Mouse (Mus musculus) left cerebral cortex, postnatal 10 days (tissue): ENCODE measurements at regions not wholly inside any gene's neighbourhood (a gene's known extent, or its start where the extent isn't known, plus 50 kb on each side); places are given as distances from the start of the nearest gene placed in this dataset.

Experiments used
- DNase-seq, 2 experiments: peaks; one replicate each; pipeline ENCODE4 v3.0.0; 2021 to 2022; ENCODE audit warnings: low spot score in 2 of 2, mixed read lengths in 1 of 2; ENCODE audit errors: extremely low spot score in 1 of 2
- intact Hi-C: fragments of 180-260 bp; cut with DNase I; formaldehyde crosslinking; loops from one replicate; pipeline ENCODE4 v1.15.1; 2025

DNA sequence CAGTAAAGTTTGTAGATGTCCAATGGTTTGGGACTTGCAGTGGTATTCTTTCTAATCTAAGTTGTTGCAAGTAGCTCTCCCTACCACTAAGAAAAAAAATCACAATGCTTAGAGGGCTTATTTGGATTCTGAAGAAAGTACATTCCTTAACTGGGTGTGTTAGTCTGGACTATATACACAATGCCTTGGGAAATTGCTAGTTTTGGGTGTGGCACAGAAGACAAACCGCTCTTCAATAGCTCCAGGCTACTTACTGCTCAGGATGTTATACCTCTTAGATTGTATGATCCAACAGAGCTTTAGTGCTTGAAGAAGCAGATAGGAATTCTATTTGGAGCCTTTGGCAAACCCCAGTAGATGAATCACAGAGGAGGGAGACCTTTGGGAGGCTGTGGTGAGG is 369.6 kb upstream of the Slco3a1 start:
- intact Hi-C loops = no loop called here
- DNase-seq = no peak

DNA sequence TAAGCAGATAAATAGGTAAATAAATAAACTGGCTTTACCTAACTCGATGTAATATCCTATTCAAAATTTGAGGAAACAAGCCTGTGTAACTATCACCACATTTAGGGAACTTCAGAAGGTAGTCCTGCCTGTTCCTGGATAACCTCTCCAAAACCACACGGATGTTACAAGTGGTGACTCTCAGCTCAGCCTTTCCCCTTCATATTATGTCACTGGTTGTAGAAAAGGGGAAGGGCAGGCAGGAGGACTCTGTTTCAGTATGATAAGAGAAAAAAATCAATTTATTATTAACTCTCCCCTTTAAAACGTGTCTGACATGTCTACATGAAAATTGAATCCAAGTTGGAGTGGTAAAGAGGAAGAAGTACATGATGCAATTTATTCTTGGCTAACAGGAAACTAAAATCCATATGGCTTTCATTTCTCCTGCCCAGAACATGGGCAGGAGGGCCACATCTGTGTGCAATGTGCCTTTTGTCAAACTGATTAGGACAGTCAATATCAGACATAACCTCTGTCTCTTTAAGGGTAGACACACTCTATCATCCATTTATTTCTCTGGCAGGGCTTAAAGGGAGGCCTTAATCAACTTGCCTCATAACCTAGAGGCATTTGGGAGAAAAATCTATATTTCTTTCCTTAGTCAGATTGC is 353.9 kb upstream of the Slco3a1 start:
- intact Hi-C loops = no loop called here
- DNase-seq = no peak

DNA sequence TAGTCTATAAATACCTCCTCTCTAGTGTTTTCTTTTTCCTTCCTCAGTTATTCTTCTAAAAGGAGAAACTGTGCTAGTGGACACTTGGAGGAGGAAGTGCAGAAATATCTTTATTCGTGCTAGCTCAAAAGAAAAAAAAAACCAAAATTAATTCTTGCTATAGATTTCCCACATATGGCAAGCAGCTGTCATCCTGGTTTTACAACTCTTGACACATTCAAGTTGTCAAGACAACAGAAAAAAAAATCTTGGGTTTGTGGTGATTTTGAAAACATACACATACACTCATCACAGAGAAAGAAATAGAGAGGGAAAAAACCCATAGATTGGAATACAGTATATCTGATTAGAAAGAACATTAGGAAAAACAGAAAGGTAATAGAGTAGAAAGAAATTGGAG is 352.8 kb upstream of the Slco3a1 start:
- intact Hi-C loops = no loop called here
- peak in 1 of 2 experiments; percentile 18 for DNase-seq

DNA sequence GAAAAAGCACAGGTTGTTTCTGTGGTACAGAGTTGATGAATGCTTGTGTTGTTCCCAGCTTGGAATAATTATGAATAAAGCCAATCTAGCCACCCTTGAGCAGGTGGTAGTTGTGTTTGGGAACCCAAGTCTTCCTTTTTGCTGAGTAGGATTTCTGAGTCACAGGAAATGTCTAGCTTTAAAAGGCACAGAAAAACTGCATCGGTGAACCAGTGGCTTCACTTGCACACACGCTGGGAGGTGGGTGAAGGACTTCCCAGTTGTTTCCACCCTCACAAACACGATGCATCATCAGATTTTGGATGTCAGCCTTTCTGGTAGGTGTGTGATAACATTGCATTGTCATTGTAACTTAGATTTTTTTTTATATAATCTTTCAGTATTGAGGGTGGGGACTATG is 322.9 kb upstream of the Slco3a1 start:
- no peak for DNase-seq
- intact Hi-C loops = no loop called here

DNA sequence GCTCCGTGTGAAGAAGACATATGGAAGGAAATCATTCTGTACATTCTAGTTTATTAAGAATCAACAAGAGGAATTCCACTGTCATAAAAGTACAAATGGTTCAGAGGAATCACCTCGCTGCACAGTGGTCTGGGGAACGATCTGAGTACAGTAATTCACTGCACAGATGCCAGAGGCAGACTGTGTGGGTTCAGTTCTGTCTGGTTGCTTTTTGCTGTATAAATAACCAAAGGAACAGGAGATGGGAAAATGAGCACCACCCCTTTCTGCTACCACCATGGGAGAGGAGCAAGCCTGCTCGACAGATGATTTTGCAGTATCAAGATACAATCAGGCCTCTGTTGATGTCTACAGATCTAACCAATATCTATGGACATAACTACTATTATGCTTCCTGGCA is 322.1 kb upstream of the Slco3a1 start:
- no peak for DNase-seq
- intact Hi-C loops = no loop called here

DNA sequence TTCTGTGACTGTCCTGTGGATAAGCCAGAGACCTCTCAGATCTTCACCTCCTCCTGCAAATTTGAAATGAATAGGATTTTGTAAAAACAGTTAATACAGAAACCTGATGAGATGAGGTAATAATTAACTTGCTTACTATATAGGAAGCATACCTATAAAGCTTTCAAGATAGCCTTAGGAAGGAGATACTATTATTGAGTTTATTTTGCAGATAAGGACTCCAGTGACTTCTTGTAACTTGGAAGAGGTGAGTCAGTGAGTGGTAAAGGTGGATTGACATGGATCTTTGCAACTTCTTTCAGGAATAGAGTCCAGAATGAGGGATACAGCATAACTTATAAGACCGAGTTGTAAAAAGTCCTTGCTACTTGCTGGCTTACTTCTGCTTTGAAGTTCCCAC is 315.7 kb upstream of the Slco3a1 start:
- DNase-seq = no peak
- intact Hi-C loops = no loop called here

DNA sequence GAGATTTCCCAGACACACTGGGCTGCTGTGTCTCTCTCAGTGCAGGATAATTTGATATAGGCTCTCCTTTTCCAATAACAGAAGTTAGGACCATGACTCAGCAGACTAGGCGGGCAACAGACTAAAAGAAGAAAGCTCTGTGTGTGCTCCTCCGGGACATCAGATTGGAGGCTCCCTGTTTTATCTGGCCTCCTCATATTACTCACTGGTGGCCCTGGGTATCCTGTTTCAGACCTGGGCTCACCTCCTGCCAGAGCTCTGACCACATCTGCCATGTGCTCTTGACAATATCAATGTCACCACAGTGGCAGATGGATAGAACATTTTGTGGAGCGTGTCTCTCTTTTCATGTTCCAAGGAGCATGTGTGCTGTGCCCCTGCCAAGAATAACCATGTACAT is 308.1 kb upstream of the Slco3a1 start:
- intact Hi-C loops = no loop called here
- no peak for DNase-seq

DNA sequence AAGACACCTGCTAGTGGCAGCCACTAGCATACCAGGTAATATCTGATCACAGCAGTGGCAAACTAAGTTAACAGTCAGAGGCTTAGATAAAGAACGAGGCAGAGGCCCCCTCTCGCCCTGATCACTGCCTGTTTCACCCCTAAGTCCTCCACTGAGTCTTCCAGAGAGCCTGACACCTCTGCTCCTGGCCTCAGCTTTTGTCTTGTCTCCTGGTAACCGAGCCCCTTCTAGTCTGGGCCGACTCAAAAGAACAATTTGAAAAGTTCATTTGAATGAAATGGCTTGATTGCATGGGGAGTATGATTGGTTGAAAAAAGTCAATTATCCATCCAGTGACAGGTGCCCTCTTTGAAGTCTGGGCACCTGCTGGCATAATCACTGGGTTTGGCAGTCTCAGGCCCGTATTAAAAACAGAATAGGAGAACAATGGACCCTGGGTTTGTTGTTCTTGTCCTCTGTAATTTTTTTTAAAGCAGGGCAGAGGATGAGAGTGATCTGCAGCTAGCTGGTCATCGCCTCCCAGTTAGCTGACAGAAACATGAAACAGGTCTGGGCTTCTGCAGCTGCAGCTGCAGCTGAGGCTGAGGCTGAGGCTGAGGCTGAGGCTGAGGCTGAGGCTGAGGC is 289.8 kb upstream of the Slco3a1 start:
- no peak for DNase-seq
- intact Hi-C loops = no loop called here

DNA sequence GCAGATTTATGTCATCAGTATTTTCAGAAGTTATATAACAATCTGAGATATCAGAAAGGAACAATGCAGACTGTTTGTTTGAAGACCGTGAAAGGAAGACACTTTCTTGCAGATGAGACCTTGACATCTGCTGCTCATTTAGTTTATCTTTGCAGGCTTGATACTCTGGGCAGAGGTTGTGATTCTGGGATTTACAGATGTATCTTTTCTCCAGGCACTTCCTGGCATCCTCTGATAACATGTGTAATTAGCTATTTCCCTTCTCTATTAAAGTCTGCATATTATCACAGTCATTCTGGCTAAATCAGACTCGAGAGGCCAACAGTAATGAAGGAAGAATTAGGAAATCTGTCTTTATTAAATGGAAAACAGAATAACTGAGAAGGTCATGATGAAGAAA is 268.7 kb upstream of the Slco3a1 start:
- DNase-seq = no peak
- intact Hi-C loops = no loop called here

DNA sequence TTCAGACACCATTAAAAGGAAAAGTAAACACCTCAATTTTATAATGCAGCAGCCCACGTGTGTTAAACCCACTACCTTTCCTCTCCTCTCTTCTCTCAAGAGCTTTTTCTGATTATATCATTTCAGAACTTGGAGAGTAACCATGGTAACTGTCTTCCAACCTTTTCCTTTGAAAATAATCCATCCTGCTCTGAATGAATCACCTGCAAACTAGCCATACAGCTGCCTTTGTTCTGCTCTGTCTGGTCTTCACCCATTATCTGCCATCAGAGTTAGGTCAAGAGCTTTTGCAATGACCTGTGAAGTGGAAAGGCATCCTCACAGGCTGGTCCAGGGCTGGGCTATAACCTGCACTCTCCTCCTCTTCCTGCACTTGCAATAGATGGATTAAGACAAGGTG is 238.7 kb upstream of the Slco3a1 start:
- no peak for DNase-seq
- intact Hi-C loops = no loop called here

DNA sequence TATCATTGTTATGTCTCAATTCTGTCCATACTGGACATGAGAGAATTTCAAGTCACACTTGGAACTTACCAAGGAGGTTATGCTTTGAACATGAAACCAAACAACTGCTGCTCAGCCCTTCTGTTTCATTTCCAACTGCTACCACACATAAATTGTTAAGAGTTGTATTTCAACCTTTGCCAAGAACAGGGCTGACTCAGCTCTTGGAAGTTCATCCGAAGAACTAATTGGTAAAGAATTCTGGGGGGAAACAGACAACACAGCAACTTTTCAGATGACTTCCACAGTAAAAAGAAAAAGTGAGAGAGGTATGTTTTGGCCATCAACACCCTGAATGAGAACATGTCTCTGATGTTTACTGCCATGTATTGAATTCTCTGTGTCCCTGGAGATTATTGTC is 234.1 kb upstream of the Slco3a1 start:
- intact Hi-C loops = no loop called here
- DNase-seq = no peak

DNA sequence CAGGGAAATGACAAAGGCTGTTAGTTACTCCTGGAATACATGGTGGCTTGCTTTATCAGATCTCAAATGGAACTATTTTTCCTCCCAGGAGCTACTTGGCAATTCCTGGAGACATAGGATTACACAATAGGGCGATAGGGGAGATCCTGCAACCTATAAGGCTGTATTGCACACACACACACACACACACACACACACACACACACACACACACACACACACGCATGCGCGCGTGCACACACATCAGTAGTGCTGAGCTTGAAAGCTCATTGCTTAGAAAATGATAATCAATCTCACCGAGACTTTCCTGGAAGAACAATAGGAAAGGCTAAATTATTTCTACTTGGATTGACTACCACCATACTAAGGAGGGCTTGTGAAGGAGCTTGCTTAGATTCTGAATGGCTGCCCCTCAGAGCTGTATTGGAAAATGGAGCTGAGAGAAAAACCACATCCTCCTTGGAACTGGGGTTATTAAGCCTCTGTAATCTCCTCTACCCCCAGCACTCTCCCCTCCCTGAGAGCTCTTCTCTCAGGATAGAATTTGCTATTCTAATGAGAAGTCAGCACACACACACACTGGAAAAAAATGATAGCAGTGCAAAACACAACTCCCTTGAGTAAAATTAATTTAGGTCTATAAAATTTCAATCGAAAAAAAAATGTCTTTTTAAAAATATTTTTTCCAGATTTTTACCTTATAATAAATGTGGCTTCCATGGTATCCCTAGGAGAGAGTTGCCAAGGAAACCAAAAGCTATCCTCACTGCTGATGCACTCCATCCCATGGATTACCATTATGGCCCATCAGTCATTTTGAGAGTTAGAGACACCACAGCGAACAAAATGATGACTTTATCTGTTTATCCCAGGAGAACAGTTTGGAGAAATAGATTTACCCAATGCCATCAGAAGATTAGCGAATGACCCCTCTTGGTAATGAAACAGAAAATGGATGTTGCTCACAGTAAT is 217.1 kb upstream of the Slco3a1 start:
- intact Hi-C loops = no loop called here
- DNase-seq = no peak

DNA sequence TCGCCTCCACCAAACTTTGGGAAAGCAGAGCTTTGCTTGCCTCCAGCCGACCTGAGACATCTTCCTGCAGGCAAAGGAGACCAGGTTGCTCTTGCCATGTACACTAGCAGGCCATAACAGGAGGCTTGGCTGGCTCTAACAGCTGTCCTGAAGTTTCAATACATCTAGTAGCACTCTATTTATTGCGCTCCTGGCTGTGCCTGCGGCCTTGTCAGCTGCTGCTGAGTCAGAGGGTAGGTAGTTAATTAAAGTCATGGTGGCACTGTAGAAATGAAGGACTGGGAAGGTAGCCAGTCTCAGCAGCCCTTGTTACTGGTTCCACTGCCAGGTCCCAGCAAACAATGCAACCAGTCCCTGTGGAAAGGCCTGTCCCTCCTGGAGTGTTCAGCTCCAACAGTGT is 212.0 kb upstream of the Slco3a1 start:
- no peak for DNase-seq
- intact Hi-C loops = no loop called here

DNA sequence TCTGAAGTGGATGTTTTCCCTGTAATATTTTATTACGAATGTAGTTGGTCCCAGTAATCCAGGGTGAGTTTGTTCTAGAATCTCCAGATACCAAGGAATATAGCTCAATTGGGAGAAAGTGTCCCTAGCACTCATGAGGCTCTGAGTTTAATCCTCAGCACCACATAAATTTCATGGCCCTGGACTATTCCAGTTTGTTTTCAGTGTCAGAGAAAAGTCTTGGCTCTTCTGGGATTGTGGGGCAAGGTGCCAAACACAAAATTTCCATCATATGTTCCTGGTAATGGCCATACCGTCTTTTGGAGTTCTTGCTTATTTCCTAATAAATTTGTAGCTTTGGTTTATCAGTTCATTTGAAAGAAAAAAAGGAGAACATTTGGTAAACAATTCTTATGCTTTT is 202.9 kb upstream of the Slco3a1 start:
- no peak for DNase-seq
- intact Hi-C loops = no loop called here

DNA sequence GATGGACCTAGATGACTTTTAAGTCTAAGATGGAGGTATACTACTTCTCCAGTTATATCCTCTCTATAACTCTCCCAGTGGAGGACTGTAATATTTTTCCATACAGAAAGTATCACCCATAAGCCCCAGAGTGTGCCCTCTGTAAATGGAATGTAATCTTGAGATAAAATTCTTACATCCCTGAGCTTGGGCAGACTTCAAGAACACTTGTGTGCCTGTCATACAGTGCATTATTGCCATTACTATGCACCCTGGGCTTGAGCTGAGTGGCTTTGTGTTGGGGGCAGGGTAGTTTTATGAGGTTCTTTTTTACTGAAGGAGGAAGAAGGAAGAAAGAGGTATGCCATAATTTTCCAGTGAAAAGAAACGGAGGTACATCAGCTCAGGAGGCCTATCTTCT is 193.1 kb upstream of the Slco3a1 start:
- intact Hi-C loops = no loop called here
- DNase-seq = no peak

DNA sequence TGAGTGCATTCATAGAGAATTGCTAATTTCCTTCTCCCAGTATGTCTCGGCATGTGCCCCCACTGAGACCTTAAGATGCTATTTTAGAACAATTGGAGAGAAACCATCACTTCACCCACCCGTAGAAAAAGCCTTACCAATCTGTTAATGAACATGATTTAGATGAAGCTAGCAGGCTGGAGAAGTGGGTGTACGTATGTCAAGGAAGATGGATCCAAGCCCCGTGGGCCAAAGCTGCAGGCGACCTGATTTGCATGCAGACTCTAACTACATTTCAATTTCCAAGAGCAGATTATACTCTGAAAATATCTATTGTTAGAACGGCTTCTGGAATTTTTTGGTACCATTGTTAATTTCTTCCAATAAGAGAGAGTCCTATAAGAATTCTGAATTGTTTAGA is 180.4 kb upstream of the Slco3a1 start:
- intact Hi-C loops = no loop called here
- no peak for DNase-seq

DNA sequence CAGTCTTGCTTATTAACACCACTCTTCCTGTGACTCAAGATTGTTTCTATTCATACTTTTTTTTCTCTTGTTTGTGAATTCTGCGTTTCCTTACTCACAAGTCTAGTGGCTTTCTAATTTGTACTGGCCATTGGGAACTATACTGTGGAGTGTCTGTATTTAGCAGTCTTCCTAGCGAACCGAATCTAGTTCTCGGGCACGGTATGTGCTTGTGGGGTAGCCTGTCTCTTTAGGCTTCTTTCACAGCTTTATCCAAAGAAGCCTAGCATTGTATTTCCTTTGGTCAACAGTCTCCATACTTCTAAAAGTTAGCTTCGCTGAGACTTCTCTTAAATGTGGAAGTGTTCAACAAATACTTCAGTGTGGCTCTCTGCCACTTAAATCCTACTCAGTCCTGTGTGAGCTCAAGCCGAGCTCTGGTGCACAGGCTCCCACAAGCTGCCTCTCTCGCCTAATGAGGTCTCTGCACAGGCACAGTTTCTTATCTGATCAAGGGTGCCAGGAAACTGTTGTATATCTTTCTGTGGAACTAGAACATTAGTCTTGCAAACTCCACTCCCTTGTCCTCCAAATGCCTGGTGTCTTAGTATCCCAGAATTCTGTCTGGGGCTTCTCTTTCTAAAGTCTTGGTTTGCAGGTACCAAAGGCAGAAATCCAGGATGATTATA is 171.9 kb upstream of the Slco3a1 start:
- no peak for DNase-seq
- intact Hi-C loops = no loop called here

DNA sequence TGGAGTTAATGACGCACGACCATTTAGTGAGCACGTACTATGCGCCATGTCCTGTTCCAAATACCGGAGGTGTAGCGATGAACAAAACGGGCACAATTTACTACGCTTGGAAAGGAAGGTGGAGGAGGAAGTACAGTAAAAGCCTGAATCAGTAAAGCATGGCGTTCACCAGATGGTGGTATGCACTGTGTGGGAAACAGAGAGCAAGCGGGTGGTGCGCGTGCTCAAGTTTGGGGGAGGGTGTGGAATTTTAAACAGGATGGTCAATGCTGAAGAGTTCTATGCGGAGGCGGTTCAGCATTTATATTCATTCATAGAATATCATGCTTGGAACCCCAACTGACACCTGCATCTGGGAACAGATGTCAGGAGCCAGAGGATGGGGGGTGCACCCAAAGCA is 164.7 kb upstream of the Slco3a1 start:
- intact Hi-C loops = no loop called here
- DNase-seq = peak; percentile 20 to 23

DNA sequence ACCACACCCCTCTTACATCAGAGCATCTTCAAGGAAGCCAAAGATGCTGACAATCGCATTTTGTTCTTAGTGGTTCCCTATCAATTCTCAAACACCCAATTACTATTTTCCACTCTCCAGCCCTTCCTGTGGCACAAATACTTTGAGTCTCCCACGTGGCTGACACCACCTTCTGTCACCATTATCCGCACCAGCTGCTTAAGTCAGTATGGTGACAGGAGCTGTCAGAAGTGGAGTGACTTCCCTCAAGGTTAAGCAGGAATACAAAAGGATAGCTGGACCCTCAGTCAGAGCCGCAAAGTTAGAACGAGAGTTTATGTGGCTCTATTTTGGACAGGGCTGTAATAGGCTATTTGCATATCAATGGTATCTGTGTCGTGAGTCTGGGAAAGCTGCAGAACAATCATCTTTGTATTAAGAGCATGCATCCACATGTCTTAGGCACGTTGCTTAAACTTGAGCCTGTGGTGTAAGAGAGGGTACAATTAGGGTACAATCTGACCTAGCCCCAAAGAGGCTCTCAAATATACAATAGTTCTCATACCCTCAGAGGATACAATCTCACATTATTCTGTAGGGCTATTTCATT is 155.5 kb upstream of the Slco3a1 start:
- no peak for DNase-seq
- intact Hi-C loops = loop anchor here (5.0 kb wide), 1 partner anchor 153 kb away; no protein-coding TSS in a partner anchor
